Mouse (Mus musculus): Measurements from ENCODE around the gene Nfe2l2. TPM values are rescaled to one million over a fixed set of nuclear protein-coding genes. Genes with fewer than 3 reads are reported as not detected.

Nfe2l2 gene
- polyA plus RNA-seq, 1 experiment from 2014 or later = 71.7 TPM

- H3K4me3 ChIP-seq (ENCODE audit: low read depth, low read length) = no peak overlapping the region
- no peak overlapping the region for H3K9ac ChIP-seq (ENCODE audit: low read length)
- no peak for DNase-seq (ENCODE audit: low spot score)
- no peaks in the 10 kb centered on the region for H3K27me3 ChIP-seq (replicated peaks; ENCODE audit: control insufficient read depth, insufficient read depth, low read length)
- H3K4me1 ChIP-seq (replicated peaks; ENCODE audit: control insufficient read depth, insufficient read depth, low read length) = no peaks in the 10 kb centered on the region
- no peaks in the 10 kb centered on the region for H3K9me3 ChIP-seq (ENCODE audit: control insufficient read depth, low read length)
- H3K4me2 ChIP-seq (ENCODE audit: low read length) = no peak overlapping the region
- peaks cover 14% of the 10 kb centered on the region for H3K36me3 ChIP-seq (ENCODE audit: control insufficient read depth, insufficient read depth, low read length)
- peak; percentile 3; the same call in 1 of the 2 replicates for ATAC-seq (replicated peaks; ENCODE audit: low FRiP score, low TSS enrichment, low read depth)
- no peak overlapping the region for H3K27ac ChIP-seq (ENCODE audit: low read depth)
- 82% methylated on average over 6 of the region's 6 CpGs for WGBS
These were observed 33.8 kb downstream of the Nfe2l2 start for GRCm38 (mm10) chr2:75670446-75671336.

GRCm38 (mm10) chr2:75669491-75670445 is 34.7 kb downstream of the Nfe2l2 start:
- Histone ChIP-seq H3K27me3 (replicated peaks; ENCODE audit: control insufficient read depth, insufficient read depth, low read length) (no peaks in the 10 kb centered on the region), H3K27ac (ENCODE audit: low read depth) (no peak overlapping the region), H3K4me2 (ENCODE audit: low read length) (no peak overlapping the region), H3K4me3 (ENCODE audit: low read depth, low read length) (no peak overlapping the region), H3K36me3 (ENCODE audit: control insufficient read depth, insufficient read depth, low read length) (peaks cover 13% of the 10 kb centered on the region), H3K4me1 (replicated peaks; ENCODE audit: control insufficient read depth, insufficient read depth, low read length) (no peaks in the 10 kb centered on the region), H3K9me3 (ENCODE audit: control insufficient read depth, low read length) (no peaks in the 10 kb centered on the region), H3K9ac (ENCODE audit: low read length) (no peak overlapping the region)
- ATAC-seq (replicated peaks; ENCODE audit: low FRiP score, low TSS enrichment, low read depth) (peak; percentile 21), DNase-seq (ENCODE audit: low spot score) (no peak)
- WGBS = 44% methylated on average over 14 of the region's 14 CpGs

GRCm38 (mm10) chr2:75661106-75661505 is 43.3 kb downstream of the Nfe2l2 start:
- Histone ChIP-seq H3K36me3 (ENCODE audit: control insufficient read depth, insufficient read depth, low read length) (peaks cover 46% of the 10 kb centered on the region), H3K27ac (ENCODE audit: low read depth) (peak overlapping the region; percentile 97; the same call in 1 of the 2 replicates), H3K9me3 (ENCODE audit: control insufficient read depth, low read length) (no peaks in the 10 kb centered on the region), H3K4me1 (replicated peaks; ENCODE audit: control insufficient read depth, insufficient read depth, low read length) (peaks cover 14% of the 10 kb centered on the region; the same call in 1 of the 2 replicates), H3K4me2 (ENCODE audit: low read length) (peak overlapping the region; percentile 71), H3K27me3 (replicated peaks; ENCODE audit: control insufficient read depth, insufficient read depth, low read length) (no peaks in the 10 kb centered on the region), H3K9ac (ENCODE audit: low read length) (peak overlapping the region; percentile 99), H3K4me3 (ENCODE audit: low read depth, low read length) (peak overlapping the region; percentile 97)
- DNase-seq (ENCODE audit: low spot score) (no peak), ATAC-seq (replicated peaks; ENCODE audit: low FRiP score, low TSS enrichment, low read depth) (no peak)
- WGBS = 11% methylated on average over 2 of the region's 2 CpGs

DNA sequence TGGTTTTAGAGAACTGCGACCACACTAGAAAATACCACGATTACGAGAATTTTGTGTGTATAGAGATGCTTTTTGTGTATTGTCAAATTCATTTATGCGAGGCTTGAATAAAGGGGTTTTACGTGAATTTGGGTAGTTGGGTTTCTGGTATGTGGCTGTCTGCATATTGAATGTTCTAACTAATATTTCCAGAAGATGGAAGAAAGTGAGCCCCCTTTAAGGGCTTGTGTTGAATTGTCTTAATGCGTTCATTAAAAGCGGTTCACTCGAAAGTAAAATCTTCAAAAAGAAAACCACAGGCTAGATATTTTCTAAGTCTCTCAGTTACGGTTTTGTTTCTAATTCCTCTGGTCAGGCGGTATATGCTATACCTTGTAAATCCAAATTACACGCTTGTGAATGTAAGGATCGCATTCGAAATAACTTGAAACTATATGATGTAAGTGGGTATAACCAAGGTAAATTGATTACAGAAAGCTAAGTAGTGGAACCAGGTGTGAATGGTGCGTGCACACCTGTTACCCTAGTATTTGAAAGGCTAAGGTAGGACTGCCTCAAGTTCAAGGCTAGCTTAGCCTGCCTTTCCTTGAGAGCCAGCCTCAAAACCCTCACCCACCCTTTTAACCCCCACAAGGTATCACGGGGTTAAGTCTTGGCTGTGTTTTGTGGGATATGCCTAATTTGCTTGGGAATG is 44.0 kb downstream of the Nfe2l2 start:
- 3% methylated on average over 15 of the region's 15 CpGs for WGBS
- Histone ChIP-seq H3K27me3 (replicated peaks; ENCODE audit: control insufficient read depth, insufficient read depth, low read length) (no peaks in the 10 kb centered on the region), H3K4me3 (ENCODE audit: low read depth, low read length) (peak overlapping the region; percentile 97)

DNA sequence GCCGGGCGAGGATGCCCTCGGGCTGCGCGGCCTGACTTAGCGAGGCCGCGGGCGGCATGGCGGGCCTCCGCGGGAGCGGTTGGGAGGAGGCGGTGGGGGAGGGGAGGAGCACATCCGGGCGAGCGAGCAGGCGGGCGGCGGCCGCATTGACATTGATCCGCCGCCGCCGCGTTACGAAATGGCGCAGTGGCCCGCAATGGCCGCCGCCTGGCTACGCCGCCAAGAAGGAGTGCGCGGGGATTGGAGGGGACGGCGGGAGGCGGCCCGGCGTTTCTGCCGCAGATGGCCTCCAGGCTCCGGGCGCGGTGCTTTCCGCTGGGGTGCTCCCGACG is 44.8 kb downstream of the Nfe2l2 start:
- H3K27ac ChIP-seq (ENCODE audit: low read depth) = peak overlapping the region; percentile 97
- peak; percentile 96 for DNase-seq (ENCODE audit: low spot score)
- under 1% methylated on average over 38 of the region's 47 CpGs for WGBS
- no peaks in the 10 kb centered on the region for H3K27me3 ChIP-seq (replicated peaks; ENCODE audit: control insufficient read depth, insufficient read depth, low read length)
- peak; percentile 70 for ATAC-seq (replicated peaks; ENCODE audit: low FRiP score, low TSS enrichment, low read depth)
- H3K4me1 ChIP-seq (replicated peaks; ENCODE audit: control insufficient read depth, insufficient read depth, low read length) = peaks cover 14% of the 10 kb centered on the region; the same call in 1 of the 2 replicates
- no peaks in the 10 kb centered on the region for H3K9me3 ChIP-seq (ENCODE audit: control insufficient read depth, low read length)
- H3K4me2 ChIP-seq (ENCODE audit: low read length) = peak overlapping the region; percentile 71
- H3K9ac ChIP-seq (ENCODE audit: low read length) = peak overlapping the region; percentile 99
- H3K36me3 ChIP-seq (ENCODE audit: control insufficient read depth, insufficient read depth, low read length) = peaks cover 39% of the 10 kb centered on the region
- peak overlapping the region; percentile 97 for H3K4me3 ChIP-seq (ENCODE audit: low read depth, low read length)

More for the DNA sequence above, 44.0 kb downstream of the Nfe2l2 start:
- Histone ChIP-seq H3K9ac (ENCODE audit: low read length) (peak overlapping the region; percentile 99), H3K36me3 (ENCODE audit: control insufficient read depth, insufficient read depth, low read length) (peaks cover 46% of the 10 kb centered on the region), H3K9me3 (ENCODE audit: control insufficient read depth, low read length) (no peaks in the 10 kb centered on the region), H3K4me2 (ENCODE audit: low read length) (peak overlapping the region; percentile 71), H3K4me1 (replicated peaks; ENCODE audit: control insufficient read depth, insufficient read depth, low read length) (peaks cover 14% of the 10 kb centered on the region; the same call in 1 of the 2 replicates), H3K27ac (ENCODE audit: low read depth) (peak overlapping the region; percentile 97)
- DNase-seq (ENCODE audit: low spot score) (no peak), ATAC-seq (replicated peaks; ENCODE audit: low FRiP score, low TSS enrichment, low read depth) (no peak)

DNA sequence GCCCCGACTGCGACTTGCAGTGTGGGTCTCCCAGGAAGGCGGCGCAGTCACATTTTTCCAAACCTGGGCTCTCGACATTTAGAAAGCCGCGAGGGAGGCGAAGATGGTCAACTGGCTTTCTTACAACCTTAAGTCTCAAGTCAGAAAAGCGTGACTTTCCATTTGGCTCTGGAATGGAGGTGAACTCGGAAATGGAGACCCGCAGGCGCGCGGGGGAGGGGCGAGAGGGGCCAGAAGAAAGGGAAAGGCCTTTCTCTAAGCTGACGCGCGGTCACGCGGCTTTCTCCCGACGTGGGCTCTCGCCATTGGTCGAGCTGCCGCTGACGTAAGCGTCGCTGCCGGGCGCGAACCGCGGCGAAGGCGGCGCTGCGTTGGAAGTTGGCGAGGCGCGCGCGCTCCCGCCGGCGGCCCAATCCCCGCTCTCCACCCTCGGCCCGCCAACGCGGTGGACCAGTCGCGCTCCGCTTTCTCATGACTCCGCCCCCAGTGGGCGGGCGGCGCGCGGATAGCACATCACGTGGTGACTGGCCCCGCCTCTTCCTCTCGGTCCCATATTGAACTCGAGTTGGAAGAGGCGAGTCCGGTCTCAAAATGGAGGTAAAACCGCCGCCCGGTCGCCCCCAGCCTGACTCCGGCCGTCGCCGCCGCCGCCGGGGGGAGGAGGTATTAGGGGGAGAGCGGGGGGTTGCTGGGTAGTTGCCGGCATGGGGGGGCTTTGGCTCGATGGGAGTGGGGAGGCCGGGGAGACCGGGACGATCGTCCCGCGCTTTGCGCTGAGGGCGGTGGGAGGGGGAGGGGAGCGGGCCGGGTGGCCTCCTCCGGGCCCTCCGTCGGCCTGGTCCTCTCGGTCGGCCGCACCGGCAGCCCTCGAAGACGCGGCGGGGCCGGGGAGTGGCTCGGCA is 45.5 kb downstream of the Nfe2l2 start, which contains the start of gene Hnrnpa3:
Gene Hnrnpa3 (plus strand): TSS at position 535 of the 902 bp plus-strand sequence.
- peaks cover 14% of the 10 kb centered on the region; the same call in 1 of the 2 replicates for H3K4me1 ChIP-seq (replicated peaks; ENCODE audit: control insufficient read depth, insufficient read depth, low read length)
- peaks cover 33% of the 10 kb centered on the region for H3K36me3 ChIP-seq (ENCODE audit: control insufficient read depth, insufficient read depth, low read length)
- H3K4me3 ChIP-seq (ENCODE audit: low read depth, low read length) = peak within 1 kb of the TSS; percentile 97
- ATAC-seq (replicated peaks; ENCODE audit: low FRiP score, low TSS enrichment, low read depth) = peak; percentile 92
- no peaks in the 10 kb centered on the region for H3K9me3 ChIP-seq (ENCODE audit: control insufficient read depth, low read length)
- under 1% methylated on average over 86 of the region's 102 CpGs for WGBS
- DNase-seq (ENCODE audit: low spot score) = peak; percentile 99
- H3K27ac ChIP-seq (ENCODE audit: low read depth) = peak within 1 kb of the TSS; percentile 97
- H3K27me3 ChIP-seq (replicated peaks; ENCODE audit: control insufficient read depth, insufficient read depth, low read length) = no peaks in the 10 kb centered on the region
- peak within 1 kb of the TSS; percentile 71 for H3K4me2 ChIP-seq (ENCODE audit: low read length)
- H3K9ac ChIP-seq (ENCODE audit: low read length) = peak within 1 kb of the TSS; percentile 99

DNA sequence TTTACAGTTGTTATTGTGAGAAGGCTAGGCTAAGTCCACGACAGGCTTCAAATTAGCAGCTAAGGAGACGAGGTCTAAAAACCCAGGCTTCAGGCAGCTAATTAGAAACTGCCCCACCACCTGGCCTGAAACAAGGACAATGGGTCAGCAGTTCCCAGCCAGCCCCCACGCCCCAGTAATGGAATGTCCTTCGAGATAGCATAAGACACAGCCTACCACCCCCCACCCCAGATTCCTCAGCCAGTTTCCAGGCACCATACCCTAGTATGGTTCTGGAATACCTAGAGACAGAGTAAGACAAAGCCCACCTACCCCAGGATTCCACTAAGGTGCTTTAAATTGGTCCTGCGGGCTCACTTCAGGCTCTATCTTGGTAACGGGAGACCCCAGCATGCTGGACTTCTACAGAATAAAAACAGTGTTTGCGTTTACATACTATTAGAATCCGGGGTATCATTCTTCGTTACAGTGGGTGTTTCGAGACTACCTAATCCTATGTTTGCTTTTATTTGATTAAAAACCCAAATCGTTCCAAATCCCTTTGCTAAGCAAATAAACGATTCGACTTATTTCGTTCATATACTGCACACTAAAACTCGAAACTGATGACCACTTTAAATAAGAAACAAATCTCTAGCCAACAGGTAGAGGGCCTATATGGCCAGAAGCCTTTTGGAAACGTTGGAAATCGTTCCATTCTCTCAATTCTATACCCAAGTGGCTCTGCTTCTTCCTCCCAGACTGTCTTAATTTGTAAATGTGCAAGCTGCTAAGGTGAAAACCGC is 46.3 kb downstream of the Nfe2l2 start:
- no peaks in the 10 kb centered on the region for H3K27me3 ChIP-seq (replicated peaks; ENCODE audit: control insufficient read depth, insufficient read depth, low read length)
- H3K9ac ChIP-seq (ENCODE audit: low read length) = peak overlapping the region; percentile 92
- ATAC-seq (replicated peaks; ENCODE audit: low FRiP score, low TSS enrichment, low read depth) = peak; percentile 0; the same call in 1 of the 2 replicates
- peak; percentile 73 for DNase-seq (ENCODE audit: low spot score)
- H3K36me3 ChIP-seq (ENCODE audit: control insufficient read depth, insufficient read depth, low read length) = peaks cover 24% of the 10 kb centered on the region
- peak overlapping the region; percentile 56 for H3K4me2 ChIP-seq (ENCODE audit: low read length)
- peak overlapping the region; percentile 97 for H3K4me3 ChIP-seq (ENCODE audit: low read depth, low read length)
- 2% methylated on average over 18 of the region's 18 CpGs for WGBS
- no peaks in the 10 kb centered on the region for H3K9me3 ChIP-seq (ENCODE audit: control insufficient read depth, low read length)
- peak overlapping the region; percentile 97 for H3K27ac ChIP-seq (ENCODE audit: low read depth)
- peaks cover 14% of the 10 kb centered on the region; the same call in 1 of the 2 replicates for H3K4me1 ChIP-seq (replicated peaks; ENCODE audit: control insufficient read depth, insufficient read depth, low read length)
